Mouse (Mus musculus) lung, postnatal 0 days (tissue): ENCODE measurements around the gene Card19.

Experiments
- CTCF ChIP-seq: IDR thresholded peaks from 2 replicates; pipeline ENCODE4 v1.5.1; 2016; ENCODE audit warnings: antibody characterized with exemption, mild to moderate bottlenecking
- EP300 ChIP-seq: IDR thresholded peaks from 2 replicates; pipeline ENCODE4 v1.6.1; 2016; ENCODE audit warnings: antibody characterized with exemption, mild to moderate bottlenecking, control low read depth

- TF ChIP-seq CTCF (no peak), EP300 (no peak)
Observed at GRCm38 (mm10) chr13:49200688-49201087, 15.1 kb downstream of the Card19 start.
